Mouse (Mus musculus): ENCODE results near the gene Sgcd. TPM values are rescaled to one million over a fixed set of nuclear protein-coding genes. Genes with fewer than 3 reads are reported as not detected.

Sgcd gene
- polyA plus RNA-seq, 1 experiment from 2014 or later = 1.6 TPM

DNA sequence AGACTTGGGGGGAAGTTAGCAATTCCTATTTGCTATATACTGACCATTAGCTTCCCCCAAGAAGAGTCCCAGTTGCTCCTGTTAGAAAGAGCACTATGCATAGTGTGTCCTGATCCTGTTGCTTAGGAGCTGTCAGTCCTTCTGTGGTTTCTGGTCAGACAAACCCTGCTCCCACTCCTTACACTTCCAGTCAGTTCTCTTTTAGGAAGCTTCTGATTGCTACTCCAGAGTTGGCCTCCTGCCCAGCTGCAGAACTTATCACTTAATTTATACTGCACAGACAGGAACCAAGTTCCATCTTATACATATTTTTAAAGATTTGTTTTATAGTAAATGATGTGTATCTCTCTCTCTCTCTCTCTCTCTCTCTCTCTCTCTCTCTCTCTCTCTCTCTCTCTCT, 878.5 kb downstream of the Sgcd start:
- no peak for ATAC-seq
- Histone ChIP-seq H3K4me3 (no peak overlapping the region), H3K9me3 (replicated peaks) (no peaks in the 10 kb centered on the region), H3K36me3 (ENCODE audit: poor library complexity, severe bottlenecking) (no peaks in the 10 kb centered on the region), H3K27ac (no peak overlapping the region), H3K4me2 (no peak overlapping the region), H3K4me1 (no peaks in the 10 kb centered on the region), H3K27me3 (no peaks in the 10 kb centered on the region), H3K9ac (no peak overlapping the region)

- Histone ChIP-seq H3K36me3 (ENCODE audit: poor library complexity, severe bottlenecking) (no peaks in the 10 kb centered on the region), H3K9ac (no peak overlapping the region), H3K9me3 (replicated peaks) (no peaks in the 10 kb centered on the region), H3K27ac (no peak overlapping the region), H3K4me2 (no peak overlapping the region), H3K4me3 (no peak overlapping the region), H3K4me1 (no peaks in the 10 kb centered on the region), H3K27me3 (no peaks in the 10 kb centered on the region)
- no peak for ATAC-seq
- WGBS = 76% methylated on average over 2 of the region's 2 CpGs
Observed at GRCm38 (mm10) chr11:47107661-47108060, 881.1 kb downstream of the Sgcd start.

DNA sequence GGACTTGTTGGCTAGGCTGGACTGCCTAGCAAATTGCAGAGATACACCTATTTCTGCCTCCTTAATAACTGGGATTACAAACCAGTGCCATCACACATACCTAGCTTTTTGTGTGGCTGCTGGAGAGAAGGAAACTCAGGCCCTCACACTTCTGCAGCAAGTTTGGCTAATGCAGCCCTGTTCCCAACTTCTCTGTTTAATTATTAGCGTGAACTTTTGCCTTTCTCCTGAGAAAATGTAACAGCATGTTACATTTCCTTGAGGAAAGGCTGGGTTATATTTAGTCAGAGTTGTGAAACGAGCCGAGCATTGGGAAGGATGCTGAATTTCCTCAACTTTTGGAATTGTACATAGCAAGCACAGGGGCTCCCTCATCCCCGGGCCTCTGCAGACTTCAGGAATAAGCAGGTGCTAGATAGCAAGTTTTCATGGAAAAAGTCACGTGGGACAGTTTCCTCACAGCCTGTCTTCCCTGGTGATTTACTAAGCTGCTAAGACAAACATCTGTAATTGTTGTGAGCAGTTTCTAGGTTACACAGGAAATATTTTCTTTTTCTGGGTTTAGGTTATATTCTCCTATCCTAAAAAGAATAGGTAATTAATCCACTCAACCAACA, 895.4 kb downstream of the Sgcd start:
- Histone ChIP-seq H3K9me3 (replicated peaks) (no peaks in the 10 kb centered on the region), H3K27ac (no peak overlapping the region), H3K4me1 (no peaks in the 10 kb centered on the region), H3K27me3 (no peaks in the 10 kb centered on the region), H3K9ac (no peak overlapping the region), H3K4me3 (no peak overlapping the region), H3K4me2 (no peak overlapping the region), H3K36me3 (ENCODE audit: poor library complexity, severe bottlenecking) (no peaks in the 10 kb centered on the region)
- 85% methylated on average over 5 of the region's 5 CpGs for WGBS
- no peak for ATAC-seq

DNA sequence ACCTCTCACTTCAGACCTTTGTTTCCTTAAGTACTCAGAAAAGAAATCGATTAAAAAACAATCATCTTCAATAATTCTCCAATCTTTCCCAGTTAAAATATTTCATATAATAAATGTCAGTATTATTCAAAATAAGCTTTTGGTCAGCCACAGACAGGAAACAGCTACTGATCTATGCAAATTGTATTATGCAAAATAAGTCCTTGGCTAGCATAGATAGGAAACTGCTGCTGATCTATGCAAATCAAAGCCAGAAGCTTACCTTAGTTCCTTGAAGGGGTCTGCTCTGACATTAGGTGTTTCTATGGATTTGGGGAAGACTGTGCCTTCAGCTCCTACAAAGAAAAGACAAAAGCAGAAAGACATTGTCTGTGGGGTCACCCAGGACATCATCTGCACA, 906.3 kb downstream of the Sgcd start:
- no peaks in the 10 kb centered on the region for H3K27me3 ChIP-seq
- no peak overlapping the region for H3K27ac ChIP-seq
- H3K4me1 ChIP-seq = no peaks in the 10 kb centered on the region
- H3K4me2 ChIP-seq = no peak overlapping the region
- 94% methylated on average over 1 of the region's 1 CpGs for WGBS
- no peaks in the 10 kb centered on the region for H3K9me3 ChIP-seq (replicated peaks)
- no peaks in the 10 kb centered on the region for H3K36me3 ChIP-seq (ENCODE audit: poor library complexity, severe bottlenecking)
- no peak for ATAC-seq
- H3K9ac ChIP-seq = no peak overlapping the region
- H3K4me3 ChIP-seq = no peak overlapping the region

GRCm38 (mm10) chr11:47073538-47073937, 915.2 kb downstream of the Sgcd start:
- H3K4me2 ChIP-seq = no peak overlapping the region
- no peak overlapping the region for H3K9ac ChIP-seq
- peak; percentile 66 for ATAC-seq
- no peak overlapping the region for H3K27ac ChIP-seq
- no peaks in the 10 kb centered on the region for H3K36me3 ChIP-seq (ENCODE audit: poor library complexity, severe bottlenecking)
- H3K4me3 ChIP-seq = no peak overlapping the region
- 19% methylated on average over 1 of the region's 1 CpGs for WGBS
- H3K27me3 ChIP-seq = no peaks in the 10 kb centered on the region
- no peaks in the 10 kb centered on the region for H3K4me1 ChIP-seq
- H3K9me3 ChIP-seq (replicated peaks) = no peaks in the 10 kb centered on the region

DNA sequence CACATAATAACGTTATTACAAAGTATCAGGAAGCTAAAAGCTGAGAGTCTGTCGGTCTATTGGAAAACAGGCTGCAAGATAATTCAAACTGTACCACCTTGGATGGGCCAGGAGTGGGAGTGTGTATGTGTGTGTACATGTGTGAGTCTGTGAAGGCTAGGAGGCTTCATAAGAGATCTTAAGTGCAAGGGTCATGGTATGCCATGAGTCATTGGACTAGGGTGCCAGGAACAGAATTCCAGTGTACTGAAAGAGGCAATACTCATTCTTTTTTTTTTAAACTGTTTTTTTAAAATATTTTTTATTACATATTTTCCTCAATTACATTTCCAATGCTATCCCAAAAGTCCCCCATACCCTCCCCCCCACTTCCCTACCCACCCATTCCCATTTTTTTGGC, 917.6 kb downstream of the Sgcd start:
- Histone ChIP-seq H3K27ac (no peak overlapping the region), H3K4me3 (no peak overlapping the region), H3K4me1 (no peaks in the 10 kb centered on the region), H3K36me3 (ENCODE audit: poor library complexity, severe bottlenecking) (no peaks in the 10 kb centered on the region), H3K4me2 (no peak overlapping the region), H3K9me3 (replicated peaks) (no peaks in the 10 kb centered on the region), H3K9ac (no peak overlapping the region), H3K27me3 (no peaks in the 10 kb centered on the region)
- 90% methylated on average over 2 of the region's 2 CpGs for WGBS
- ATAC-seq = no peak

- no peak overlapping the region for H3K4me3 ChIP-seq
- peak overlapping the region; percentile 12; the same call in 1 of the 2 replicates for H3K27ac ChIP-seq
- H3K9me3 ChIP-seq (replicated peaks) = no peaks in the 10 kb centered on the region
- H3K4me2 ChIP-seq = no peak overlapping the region
- H3K36me3 ChIP-seq (ENCODE audit: poor library complexity, severe bottlenecking) = no peaks in the 10 kb centered on the region
- WGBS = 63% methylated on average over 2 of the region's 2 CpGs
- no peaks in the 10 kb centered on the region for H3K4me1 ChIP-seq
- peak; percentile 77 for ATAC-seq
- H3K9ac ChIP-seq = no peak overlapping the region
- H3K27me3 ChIP-seq = no peaks in the 10 kb centered on the region
Observed at GRCm38 (mm10) chr11:47069769-47070384, 918.9 kb downstream of the Sgcd start.

DNA sequence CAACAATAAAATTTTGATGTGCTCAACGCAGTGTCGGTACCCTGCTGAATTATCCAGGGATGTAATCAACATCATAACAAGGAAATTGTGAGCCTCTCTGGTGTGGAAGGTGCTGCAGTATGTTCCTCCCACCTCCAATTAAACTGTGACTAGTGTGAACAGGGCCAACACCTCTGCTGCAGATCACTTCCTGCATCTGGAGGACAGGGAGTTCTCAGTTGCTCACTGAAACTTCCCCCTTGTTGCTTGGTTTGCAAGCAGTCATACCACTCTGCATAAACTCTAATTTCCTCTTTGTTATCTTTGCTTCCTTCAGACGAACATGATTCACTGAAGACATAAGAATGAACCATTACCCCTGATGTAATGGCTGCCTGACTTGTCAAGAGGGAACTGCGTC, 925.1 kb downstream of the Sgcd start:
- ATAC-seq = no peak
- no peak overlapping the region for H3K4me3 ChIP-seq
- WGBS = 86% methylated on average over 4 of the region's 4 CpGs
- H3K27ac ChIP-seq = no peak overlapping the region
- no peaks in the 10 kb centered on the region for H3K27me3 ChIP-seq
- no peak overlapping the region for H3K9ac ChIP-seq
- H3K36me3 ChIP-seq (ENCODE audit: poor library complexity, severe bottlenecking) = no peaks in the 10 kb centered on the region
- no peaks in the 10 kb centered on the region for H3K4me1 ChIP-seq
- H3K4me2 ChIP-seq = no peak overlapping the region
- H3K9me3 ChIP-seq (replicated peaks) = no peaks in the 10 kb centered on the region

GRCm38 (mm10) chr11:47050390-47050789, 938.4 kb downstream of the Sgcd start:
- no peak for ATAC-seq
- WGBS = 71% methylated on average over 2 of the region's 2 CpGs
- no peak overlapping the region for H3K4me3 ChIP-seq
- no peak overlapping the region for H3K4me2 ChIP-seq
- H3K27ac ChIP-seq = no peak overlapping the region
- H3K9me3 ChIP-seq (replicated peaks) = no peaks in the 10 kb centered on the region
- H3K27me3 ChIP-seq = no peaks in the 10 kb centered on the region
- no peaks in the 10 kb centered on the region for H3K36me3 ChIP-seq (ENCODE audit: poor library complexity, severe bottlenecking)
- H3K4me1 ChIP-seq = no peaks in the 10 kb centered on the region
- H3K9ac ChIP-seq = no peak overlapping the region

DNA sequence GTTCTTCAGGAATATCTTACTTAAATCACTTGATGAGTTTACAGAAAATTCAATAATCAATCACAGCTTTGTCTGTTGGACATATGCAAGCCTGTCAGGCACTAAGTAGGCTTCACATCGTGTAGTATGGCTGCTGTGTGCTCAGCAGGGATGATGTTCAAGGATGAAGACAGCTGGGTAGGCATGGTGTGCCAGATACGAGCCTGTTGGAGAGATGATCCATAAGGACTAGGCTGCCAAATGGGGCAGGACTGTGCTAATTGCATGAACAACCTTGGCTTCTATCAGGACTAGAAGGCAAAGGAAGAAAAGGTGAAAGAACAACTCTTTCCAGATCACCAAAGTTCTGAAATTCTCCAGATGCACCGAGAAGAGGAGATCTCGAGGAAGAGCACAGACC, 939.0 kb downstream of the Sgcd start:
- Histone ChIP-seq H3K36me3 (ENCODE audit: poor library complexity, severe bottlenecking) (no peaks in the 10 kb centered on the region), H3K4me2 (no peak overlapping the region), H3K4me3 (no peak overlapping the region), H3K9me3 (replicated peaks) (no peaks in the 10 kb centered on the region), H3K9ac (no peak overlapping the region), H3K4me1 (no peaks in the 10 kb centered on the region), H3K27me3 (no peaks in the 10 kb centered on the region), H3K27ac (no peak overlapping the region)
- WGBS = 84% methylated on average over 4 of the region's 4 CpGs
- ATAC-seq = no peak

DNA sequence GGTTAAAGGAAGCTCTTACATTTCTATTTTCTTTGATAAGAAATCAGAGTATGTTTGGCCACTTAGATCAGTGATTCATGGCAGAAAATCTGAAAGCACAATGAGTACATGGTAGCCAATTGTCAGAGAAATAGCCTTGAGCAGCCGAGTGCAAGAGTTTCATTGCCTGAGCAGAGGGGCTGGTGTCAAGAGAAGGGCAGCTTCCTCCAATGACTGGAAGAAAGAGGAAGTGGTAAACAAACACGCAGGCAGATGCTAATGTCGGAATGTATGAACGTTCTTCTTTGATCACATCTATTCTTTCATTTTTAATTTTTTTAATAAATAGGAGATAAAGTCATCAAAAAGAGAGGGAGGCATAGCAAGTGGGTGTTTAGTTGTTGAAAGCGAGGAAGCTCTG, 956.5 kb downstream of the Sgcd start:
- Histone ChIP-seq H3K9ac (no peak overlapping the region), H3K4me2 (no peak overlapping the region), H3K4me3 (no peak overlapping the region), H3K27me3 (no peaks in the 10 kb centered on the region), H3K27ac (no peak overlapping the region), H3K9me3 (replicated peaks) (no peaks in the 10 kb centered on the region), H3K36me3 (ENCODE audit: poor library complexity, severe bottlenecking) (no peaks in the 10 kb centered on the region), H3K4me1 (no peaks in the 10 kb centered on the region)
- no peak for ATAC-seq
- WGBS = 91% methylated on average over 5 of the region's 5 CpGs

GRCm38 (mm10) chr11:47020874-47021273, 967.9 kb downstream of the Sgcd start:
- Histone ChIP-seq H3K4me3 (no peak overlapping the region), H3K9me3 (replicated peaks) (no peaks in the 10 kb centered on the region), H3K4me1 (peaks cover 9% of the 10 kb centered on the region; the same call in 1 of the 2 replicates), H3K9ac (no peak overlapping the region), H3K27ac (no peak overlapping the region), H3K4me2 (no peak overlapping the region), H3K36me3 (ENCODE audit: poor library complexity, severe bottlenecking) (no peaks in the 10 kb centered on the region), H3K27me3 (no peaks in the 10 kb centered on the region)
- 66% methylated on average over 6 of the region's 6 CpGs for WGBS
- ATAC-seq = no peak

- H3K4me3 ChIP-seq = no peak overlapping the region
- H3K27ac ChIP-seq = no peak overlapping the region
- H3K4me2 ChIP-seq = no peak overlapping the region
- peaks cover 9% of the 10 kb centered on the region; the same call in 1 of the 2 replicates for H3K4me1 ChIP-seq
- peak; percentile 51; the same call in 1 of the 2 replicates for ATAC-seq
- H3K27me3 ChIP-seq = no peaks in the 10 kb centered on the region
- no peak overlapping the region for H3K9ac ChIP-seq
- 6% methylated on average over 2 of the region's 2 CpGs for WGBS
- H3K36me3 ChIP-seq (ENCODE audit: poor library complexity, severe bottlenecking) = no peaks in the 10 kb centered on the region
- H3K9me3 ChIP-seq (replicated peaks) = no peaks in the 10 kb centered on the region
Observed at GRCm38 (mm10) chr11:47018139-47018538, 970.6 kb downstream of the Sgcd start.

Data from forebrain, embryonic 13.5 days (tissue).